Mouse (Mus musculus): Measurements from ENCODE around the gene Cyb561.

- TF ChIP-seq CTCF (IDR thresholded peaks at IDR 0.05) (no peak), EP300 (IDR thresholded peaks at IDR 0.05) (no peak)
Measured at GRCm38 (mm10) chr11:105921275-105921674, 31.9 kb downstream of the Cyb561 start.

Measured in lung, postnatal 0 days (tissue).